Mouse (Mus musculus) stomach, postnatal 0 days (tissue): ENCODE data around the gene Olfr676.

Source experiments
- CTCF ChIP-seq: IDR thresholded peaks from 2 replicates; pipeline ENCODE4 v1.5.1; 2016; ENCODE audit warnings: antibody characterized with exemption, low read depth, mild to moderate bottlenecking, moderate library complexity
- EP300 ChIP-seq: optimal IDR thresholded peaks from 2 replicates; pipeline ENCODE3; 2016; ENCODE audit warnings: antibody characterized with exemption

DNA sequence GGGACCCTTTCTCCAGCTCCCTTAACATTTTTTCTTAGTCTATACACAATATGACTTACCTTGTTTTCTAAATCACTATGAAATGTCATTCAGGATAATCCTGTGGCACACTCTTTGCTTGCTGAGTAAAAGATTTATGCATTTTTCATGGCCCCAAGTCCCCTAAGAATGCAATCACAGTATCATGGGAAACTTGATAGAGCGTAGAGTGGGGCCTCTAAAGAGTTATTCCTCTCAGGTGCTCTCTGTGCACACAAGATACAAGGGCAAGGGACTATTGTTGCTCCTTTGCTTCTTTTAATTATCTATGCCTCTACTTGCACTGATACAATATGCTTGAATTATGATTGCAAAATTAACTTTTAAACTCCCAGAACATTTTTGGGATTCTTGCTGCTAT, 4.1 kb upstream of the Olfr676 start, which contains the start of gene Olfr675:
- TF ChIP-seq CTCF (no peak), EP300 (no peak)
